Mouse (Mus musculus): ENCODE measurements around the gene 4930442H23Rik. TPM values are rescaled to one million over a fixed set of nuclear protein-coding genes. Genes with fewer than 3 reads are reported as not detected.
"Not testable (repeated sequence)": the region's sequence is repeated elsewhere in the genome, so short reads cannot be mapped to it uniquely, and the experiment has no call there.

Gene 4930442H23Rik
- polyA plus RNA-seq, 3 experiments from 2014 or later: not detected

- ATAC-seq: no peak
These were observed 13.7 kb upstream of the 4930442H23Rik start for GRCm38 (mm10) chr10:81197305-81197704.

- ATAC-seq: no peak
These were observed 12.9 kb upstream of the 4930442H23Rik start for GRCm38 (mm10) chr10:81196470-81197065.

- ATAC-seq: no peak
These were observed 11.7 kb upstream of the 4930442H23Rik start for GRCm38 (mm10) chr10:81195300-81195699.

- ATAC-seq: peak; percentile 42
These were observed 10.5 kb upstream of the 4930442H23Rik start for GRCm38 (mm10) chr10:81193991-81194774.

- peak; percentile 4 for ATAC-seq
These were observed 9.4 kb upstream of the 4930442H23Rik start for GRCm38 (mm10) chr10:81192968-81193501.

- ATAC-seq: peak; percentile 74
These were observed 8.8 kb upstream of the 4930442H23Rik start for GRCm38 (mm10) chr10:81192270-81192967.

- ATAC-seq: no peak
These were observed 7.8 kb upstream of the 4930442H23Rik start for GRCm38 (mm10) chr10:81191342-81191982.

- ATAC-seq: no peak
These were observed 7.3 kb upstream of the 4930442H23Rik start for GRCm38 (mm10) chr10:81190912-81191321.

GRCm38 (mm10) chr10:81190236-81190911 lies 6.7 kb upstream of the 4930442H23Rik start:
- ATAC-seq: no peak

- no peak for ATAC-seq
These were observed 6.2 kb upstream of the 4930442H23Rik start for GRCm38 (mm10) chr10:81189821-81190220.

GRCm38 (mm10) chr10:81187161-81187560 lies 3.5 kb upstream of the 4930442H23Rik start:
- no peak for ATAC-seq

GRCm38 (mm10) chr10:81184765-81185164 lies 1.1 kb upstream of the 4930442H23Rik start:
- no peak for ATAC-seq

- ATAC-seq: peak; percentile 93
These were observed 1.0 kb downstream of the 4930442H23Rik start, which contains the start of gene Dapk3 for GRCm38 (mm10) chr10:81182336-81183333. TSS of gene Dapk3 (plus strand) at chr10:81183005.

- not testable (repeated sequence) for ATAC-seq
These were observed 1.8 kb downstream of the 4930442H23Rik start for GRCm38 (mm10) chr10:81181860-81182259.

- no peak for ATAC-seq
These were observed 2.7 kb downstream of the 4930442H23Rik start for GRCm38 (mm10) chr10:81180946-81181345.

- ATAC-seq: no peak
These were observed 4.0 kb downstream of the 4930442H23Rik start for GRCm38 (mm10) chr10:81179451-81180342.

GRCm38 (mm10) chr10:81178927-81179326 lies 4.7 kb downstream of the 4930442H23Rik start:
- no peak for ATAC-seq

- no peak for ATAC-seq
These were observed 5.5 kb downstream of the 4930442H23Rik start for GRCm38 (mm10) chr10:81177958-81178712.

GRCm38 (mm10) chr10:81177491-81177925 lies 6.1 kb downstream of the 4930442H23Rik start:
- ATAC-seq: no peak

All from inflammation-experienced regulatory T-cells, adult 6 months (primary cell).